In the genomic region with DNA sequence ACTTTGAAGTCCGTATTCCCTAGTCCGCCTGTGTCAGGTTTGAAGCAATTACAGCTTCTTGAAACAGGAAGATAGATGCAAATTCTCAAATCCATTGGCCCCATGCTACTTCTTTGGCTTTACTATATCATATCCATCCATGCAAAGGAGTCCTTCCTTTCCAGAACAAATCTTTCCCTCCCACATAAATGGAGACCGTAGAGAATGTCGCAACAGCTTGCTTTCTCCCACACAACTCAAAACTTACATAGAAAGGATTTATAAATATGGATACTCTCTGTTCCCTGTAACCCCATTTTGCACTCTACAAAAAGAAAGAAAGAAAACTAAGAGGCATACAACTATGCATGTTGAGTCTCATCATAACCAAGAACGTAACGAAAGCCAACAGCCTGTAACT, we compare ENCODE assay signal across 24 mouse cellular contexts.
A peak's percentile ranks its signal among the peaks of the same experiment; 100 is the strongest.
DNase-seq lines count a peak whose midpoint lies in the region; ATAC-seq and TF ChIP-seq lines count a peak whose summit lies in the region.
"Had no signal": no experiment of that assay in that cellular context is flagged by ENCODE, and none has a peak within 500 bp of the region (broad histone marks: within the 10 kb centered on the region; RNA-seq: fewer than 3 reads in every experiment).

No protein-coding gene starts in this region.

- peaks cover 21% of the 10 kb centered on the region for H3K4me1 ChIP-seq in kidney, embryonic 15.5 days
- H3K4me1 ChIP-seq in embryonic facial prominence, embryonic 12.5 days, result peaks cover 12% of the 10 kb centered on the region; the same call in 1 of the 2 replicates
- peaks cover 45% of the 10 kb centered on the region for H3K4me1 ChIP-seq in limb, embryonic 10.5 days
- H3K4me1 ChIP-seq: forebrain, embryonic 15.5 days; heart, embryonic 13.5 days had no signal

- ATAC-seq in kidney, embryonic 15.5 days (replicated peaks; ENCODE audit: low FRiP score), result no peak
- no peak for ATAC-seq in embryonic facial prominence, embryonic 12.5 days (ENCODE audit: insufficient number of reproducible peaks, insufficient read depth, low FRiP score, low TSS enrichment)
- ATAC-seq: forebrain, embryonic 15.5 days; hindbrain, postnatal 0 days; intestine, embryonic 16.5 days; liver, embryonic 12.5 days; liver, postnatal 0 days; midbrain, embryonic 16.5 days had no signal

- no peaks in the 10 kb centered on the region for H3K9me3 ChIP-seq in kidney, embryonic 15.5 days (replicated peaks)
- no peaks in the 10 kb centered on the region for H3K9me3 ChIP-seq in embryonic facial prominence, embryonic 12.5 days
- H3K9me3 ChIP-seq in limb, embryonic 10.5 days (replicated peaks), result no peaks in the 10 kb centered on the region
- H3K9me3 ChIP-seq: forebrain, embryonic 15.5 days; heart, embryonic 13.5 days; liver, embryonic 12.5 days had no signal

- 77% methylated on average over 6 of the region's 6 CpGs for WGBS in kidney, embryonic 15.5 days
- WGBS in embryonic facial prominence, embryonic 12.5 days, result 87% methylated on average over 6 of the region's 6 CpGs
- 91% methylated on average over 6 of the region's 6 CpGs for WGBS in limb, embryonic 10.5 days

- no peak overlapping the region for H3K4me3 ChIP-seq in kidney, embryonic 15.5 days (replicated peaks)
- H3K4me3 ChIP-seq in left cerebral cortex, adult 2 months, result no peak overlapping the region
- no peak overlapping the region for H3K4me3 ChIP-seq in embryonic facial prominence, embryonic 12.5 days
- no peak overlapping the region for H3K4me3 ChIP-seq in limb, embryonic 10.5 days
- H3K4me3 ChIP-seq: forebrain, embryonic 15.5 days; gastrocnemius, adult 2 months; heart, embryonic 13.5 days; liver, embryonic 12.5 days had no signal

- no peak for DNase-seq in kidney, adult 18-20 months
- peak; percentile 11 to 35 for DNase-seq in left cerebral cortex, adult 9 months (ENCODE audit: low spot score in 2 of 2)
- no peak for DNase-seq in left cerebral cortex, adult 2 months (ENCODE audit: extremely low spot score in 1 of 2, low spot score in 2 of 2)
- no peak for DNase-seq in limb, embryonic 10.5 days (ENCODE audit: low spot score)
- no peak for DNase-seq in cerebellum, postnatal 14 days
- DNase-seq: adrenal gland, postnatal 25 days; B cell, adult 2 months; cerebellum, adult 18-20 months; cerebellum, postnatal 10 days; gastrocnemius, adult 2 months; heart, postnatal 14 days; kidney, postnatal 10 days; liver, postnatal 0 days; lung, postnatal 36 days; thymus, postnatal 4 days had no signal

- H3K36me3 ChIP-seq in kidney, embryonic 15.5 days, result no peaks in the 10 kb centered on the region
- no peaks in the 10 kb centered on the region for H3K36me3 ChIP-seq in embryonic facial prominence, embryonic 12.5 days
- no peaks in the 10 kb centered on the region for H3K36me3 ChIP-seq in limb, embryonic 10.5 days
- H3K36me3 ChIP-seq: forebrain, embryonic 15.5 days; heart, embryonic 13.5 days; liver, embryonic 12.5 days had no signal

- no peak overlapping the region for H3K9ac ChIP-seq in kidney, embryonic 15.5 days
- H3K9ac ChIP-seq in embryonic facial prominence, embryonic 12.5 days, result no peak overlapping the region
- H3K9ac ChIP-seq: forebrain, embryonic 15.5 days; heart, embryonic 13.5 days; liver, embryonic 12.5 days; liver, postnatal 0 days had no signal

- TF ChIP-seq CTCF in left cerebral cortex, adult 2 months (IDR thresholded peaks at IDR 0.05), result no peak

- no peaks in the 10 kb centered on the region for H3K27me3 ChIP-seq in kidney, embryonic 15.5 days
- no peaks in the 10 kb centered on the region for H3K27me3 ChIP-seq in embryonic facial prominence, embryonic 12.5 days
- no peaks in the 10 kb centered on the region for H3K27me3 ChIP-seq in limb, embryonic 10.5 days (ENCODE audit: low read depth, poor library complexity, severe bottlenecking)
- H3K27me3 ChIP-seq: forebrain, embryonic 15.5 days; heart, embryonic 13.5 days; liver, embryonic 12.5 days had no signal

- intact Hi-C loops in left cerebral cortex, adult 2 months (cut with DNase I), result no loop called here

- 0 out of 2 replicates have a peak overlapping the region, but pooled peaks have one; percentile 75 for H3K27ac ChIP-seq in kidney, embryonic 15.5 days
- no peak overlapping the region for H3K27ac ChIP-seq in left cerebral cortex, adult 2 months
- peak overlapping the region; percentile 66; the same call in 1 of the 2 replicates for H3K27ac ChIP-seq in embryonic facial prominence, embryonic 12.5 days
- H3K27ac ChIP-seq in limb, embryonic 10.5 days, result peak overlapping the region; percentile 82; the same call in 1 of the 2 replicates
- H3K27ac ChIP-seq: forebrain, embryonic 15.5 days; gastrocnemius, adult 2 months; heart, embryonic 13.5 days; hindbrain, postnatal 0 days; liver, embryonic 12.5 days had no signal

- H3K4me2 ChIP-seq in kidney, embryonic 15.5 days, result no peak overlapping the region
- H3K4me2 ChIP-seq in embryonic facial prominence, embryonic 12.5 days (replicated peaks), result no peak overlapping the region
- H3K4me2 ChIP-seq: forebrain, embryonic 15.5 days; heart, embryonic 13.5 days; liver, embryonic 12.5 days; midbrain, embryonic 11.5 days had no signal

Comparison
In these comparisons a context has a peak if more than half of its experiments do, and no peak if none do; other contexts are left out.
1. DNase-seq: peak in left cerebral cortex, adult 9 months (2 of 2); none in kidney, adult 18-20 months (single experiment), left cerebral cortex, adult 2 months (0 of 2), limb, embryonic 10.5 days (single experiment) and cerebellum, postnatal 14 days (0 of 2).